Mouse (Mus musculus): ENCODE data around the gene Atad3a. TPM values are rescaled to one million over a fixed set of nuclear protein-coding genes. Genes with fewer than 3 reads are reported as not detected.

Gene Atad3a
- polyA plus RNA-seq, 1 experiment, result 78.3 TPM

- 55% methylated on average over 2 of the region's 2 CpGs for WGBS
- no peak for DNase-seq (ENCODE audit: low read depth, low spot score)
These were observed 15.9 kb upstream of the Atad3a start for GRCm38 (mm10) chr4:155776704-155777335.

DNA sequence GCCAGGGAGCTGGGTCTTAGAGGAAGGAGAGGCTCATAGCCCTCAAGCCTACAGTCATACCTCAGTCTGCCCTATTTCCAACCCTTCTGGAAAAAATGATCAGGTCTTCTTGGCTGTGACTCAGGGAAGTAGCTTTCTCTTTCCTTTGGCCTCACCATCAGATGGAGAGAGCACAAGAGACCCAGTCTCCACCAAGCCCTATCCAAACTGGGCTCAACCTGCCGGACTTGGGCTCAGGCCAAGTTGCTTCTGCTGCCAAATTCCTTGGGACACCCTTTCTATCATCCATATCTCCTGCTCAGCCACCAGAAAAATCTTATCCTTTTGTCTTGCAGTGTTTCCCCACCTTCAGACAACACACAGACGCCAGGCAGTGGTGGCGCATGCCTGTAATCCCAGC lies 15.0 kb upstream of the Atad3a start:
- WGBS, result 64% methylated on average over 3 of the region's 3 CpGs
- no peak for DNase-seq (ENCODE audit: low read depth, low spot score)

DNA sequence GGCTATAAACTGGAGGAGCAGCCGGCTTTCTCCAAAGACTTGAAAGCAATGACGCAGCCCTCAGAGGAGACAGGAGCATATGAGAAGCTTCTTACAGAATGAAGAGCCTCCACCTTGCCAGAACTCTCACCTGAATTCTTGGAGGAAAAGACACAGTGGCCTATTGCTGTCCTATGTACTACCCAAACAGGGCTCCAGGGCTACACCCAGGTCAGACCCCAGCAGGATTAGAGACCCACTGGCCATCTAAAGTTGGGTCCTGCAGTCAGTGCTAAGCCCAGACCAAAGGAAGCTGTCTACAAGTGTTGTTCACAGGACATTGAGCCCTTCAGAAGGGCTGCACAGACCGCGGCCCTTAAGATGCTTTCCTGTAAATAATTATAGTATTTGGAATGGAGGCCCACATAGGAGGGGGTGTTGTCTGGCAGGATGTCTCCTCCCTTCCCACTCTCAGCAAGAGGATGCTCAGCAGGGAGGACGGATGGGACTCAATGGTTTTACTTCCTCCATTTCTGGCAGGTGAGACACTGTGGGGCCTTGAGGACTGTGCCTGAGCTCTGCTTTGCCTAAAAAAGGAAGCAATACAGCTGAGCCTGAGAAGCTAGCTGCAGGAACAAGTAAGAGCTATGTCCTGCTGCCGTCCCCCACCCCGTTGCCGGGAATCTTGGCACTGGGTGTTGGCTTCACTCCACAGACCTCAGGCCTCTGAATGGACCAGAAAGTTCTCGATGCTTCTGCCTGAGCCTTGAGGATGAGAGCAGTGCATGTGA lies 14.3 kb upstream of the Atad3a start:
- no peak for DNase-seq (ENCODE audit: low read depth, low spot score)
- 54% methylated on average over 9 of the region's 9 CpGs for WGBS

DNA sequence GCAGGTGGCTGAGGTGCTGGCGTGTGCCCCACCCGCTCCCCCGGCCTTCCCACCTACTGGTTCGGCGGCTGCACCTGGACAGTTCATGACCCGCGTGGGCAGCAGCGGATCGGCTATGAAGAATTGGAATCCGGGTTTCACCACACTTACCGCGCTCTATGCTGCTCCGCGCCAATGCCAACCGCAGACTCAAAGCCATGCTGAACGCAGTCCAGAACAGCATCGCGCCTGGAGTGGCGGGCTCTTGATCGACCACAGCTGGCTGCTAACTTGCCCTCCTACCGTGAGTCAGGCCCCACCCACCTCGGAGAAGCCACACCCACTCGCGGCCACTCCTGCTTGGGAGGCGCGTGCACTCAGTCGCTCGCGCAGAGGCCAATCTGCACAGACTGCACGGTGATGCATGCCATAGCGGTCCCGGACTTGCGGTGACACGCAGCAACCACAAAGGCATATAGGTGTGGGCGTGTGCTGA lies 13.4 kb upstream of the Atad3a start, which contains the start of gene Vwa1:
Gene Vwa1, minus strand, starts transcription at position 419 of the 475 bp plus-strand sequence.
- under 1% methylated on average over 35 of the region's 35 CpGs for WGBS
- no peak for DNase-seq (ENCODE audit: low read depth, low spot score)

GRCm38 (mm10) chr4:155773335-155774078 lies 12.6 kb upstream of the Atad3a start:
- DNase-seq (ENCODE audit: low read depth, low spot score), result no peak
- WGBS, result 55% methylated on average over 5 of the region's 5 CpGs

- whole genome bisulfite sequencing, result 88% methylated on average over 13 of the region's 13 CpGs
- no peak for DNase-seq (ENCODE audit: low read depth, low spot score)
These were observed 11.9 kb upstream of the Atad3a start for GRCm38 (mm10) chr4:155772786-155773185.

- WGBS, result 53% methylated on average over 2 of the region's 2 CpGs
- DNase-seq (ENCODE audit: low read depth, low spot score), result no peak
These were observed 10.8 kb upstream of the Atad3a start for GRCm38 (mm10) chr4:155771706-155772105.

DNA sequence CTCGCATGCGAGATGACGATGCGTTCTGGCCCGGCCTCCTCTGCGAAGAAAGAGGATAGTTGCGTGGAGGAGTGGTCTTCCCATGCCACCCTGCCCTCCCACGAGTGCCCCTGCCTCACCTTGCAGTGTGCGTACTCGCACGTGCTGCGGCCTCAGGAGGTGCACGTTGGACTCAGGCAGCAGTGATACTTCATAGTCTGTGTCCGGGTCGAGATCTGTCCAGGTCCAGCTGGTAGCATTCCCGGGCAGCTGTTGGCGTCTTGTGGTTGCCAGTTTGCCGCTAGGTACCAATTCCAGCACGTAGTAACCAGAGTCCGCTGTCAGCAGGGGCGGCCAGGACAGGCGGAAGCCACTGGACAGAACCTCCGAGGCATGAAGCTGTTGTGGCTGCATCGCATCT lies 9.7 kb upstream of the Atad3a start:
- DNase-seq (ENCODE audit: low read depth, low spot score), result no peak
- WGBS, result 54% methylated on average over 24 of the region's 24 CpGs

DNA sequence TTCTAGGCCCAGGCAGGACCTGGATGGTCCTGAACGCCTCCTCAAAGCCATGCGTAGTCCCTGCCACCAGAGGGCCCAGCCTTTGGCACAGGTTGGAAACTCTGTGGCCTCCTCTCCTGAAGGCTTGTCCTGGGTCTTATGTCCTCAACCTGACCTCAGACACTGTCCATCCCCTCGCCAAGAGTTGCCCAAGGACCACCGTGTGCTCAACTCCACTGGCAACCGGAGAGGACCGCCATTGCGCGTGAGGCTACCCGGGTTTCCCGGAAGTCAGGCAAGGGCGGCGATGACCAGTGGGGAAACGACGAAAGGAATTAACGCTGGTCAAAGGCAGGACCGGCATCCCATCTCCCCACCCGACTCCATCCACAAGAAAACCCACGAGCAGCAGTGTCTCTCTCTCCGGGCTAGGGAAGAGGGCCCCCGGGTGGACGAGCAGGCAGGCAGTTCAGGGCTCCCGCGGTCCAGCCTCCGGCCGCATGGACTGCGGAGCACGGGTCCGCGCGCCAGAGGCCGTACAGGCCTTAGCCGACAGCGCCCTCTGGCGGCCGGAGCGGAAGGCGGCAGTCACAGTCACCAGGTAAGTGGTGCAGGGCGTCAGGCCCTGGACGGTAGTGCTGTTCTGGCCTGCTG lies 9.1 kb upstream of the Atad3a start:
- peak; percentile 70 for DNase-seq (ENCODE audit: low read depth, low spot score)
- under 1% methylated on average over 39 of the region's 39 CpGs for WGBS

DNA sequence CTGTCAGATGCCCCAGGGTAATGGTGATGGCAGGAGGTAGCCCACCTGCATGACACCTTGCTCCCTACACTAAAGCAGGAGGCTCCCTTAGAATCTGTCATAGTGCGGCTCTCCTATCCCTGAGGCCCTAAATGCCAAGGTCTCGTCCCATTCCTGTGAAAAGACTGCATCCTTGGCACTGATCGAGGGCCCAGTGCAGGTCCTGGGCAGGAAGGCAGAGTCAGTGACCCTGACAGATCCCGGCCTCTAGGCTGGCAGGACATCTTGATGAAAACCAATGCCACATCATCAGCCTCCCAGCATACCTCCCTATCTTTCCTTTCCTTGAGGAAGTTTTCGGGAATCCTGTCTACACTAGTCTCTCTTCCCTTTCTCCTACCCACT lies 8.6 kb upstream of the Atad3a start:
- DNase-seq (ENCODE audit: low read depth, low spot score), result no peak
- WGBS, result 58% methylated on average over 5 of the region's 5 CpGs

GRCm38 (mm10) chr4:155762357-155762756 lies 1.5 kb upstream of the Atad3a start:
- 67% methylated on average over 3 of the region's 3 CpGs for whole genome bisulfite sequencing
- no peak for DNase-seq (ENCODE audit: low read depth, low spot score)

GRCm38 (mm10) chr4:155761356-155762099 lies 635 bp upstream of the Atad3a start:
- WGBS, result 2% methylated on average over 28 of the region's 28 CpGs
- no peak for DNase-seq (ENCODE audit: low read depth, low spot score)

DNA sequence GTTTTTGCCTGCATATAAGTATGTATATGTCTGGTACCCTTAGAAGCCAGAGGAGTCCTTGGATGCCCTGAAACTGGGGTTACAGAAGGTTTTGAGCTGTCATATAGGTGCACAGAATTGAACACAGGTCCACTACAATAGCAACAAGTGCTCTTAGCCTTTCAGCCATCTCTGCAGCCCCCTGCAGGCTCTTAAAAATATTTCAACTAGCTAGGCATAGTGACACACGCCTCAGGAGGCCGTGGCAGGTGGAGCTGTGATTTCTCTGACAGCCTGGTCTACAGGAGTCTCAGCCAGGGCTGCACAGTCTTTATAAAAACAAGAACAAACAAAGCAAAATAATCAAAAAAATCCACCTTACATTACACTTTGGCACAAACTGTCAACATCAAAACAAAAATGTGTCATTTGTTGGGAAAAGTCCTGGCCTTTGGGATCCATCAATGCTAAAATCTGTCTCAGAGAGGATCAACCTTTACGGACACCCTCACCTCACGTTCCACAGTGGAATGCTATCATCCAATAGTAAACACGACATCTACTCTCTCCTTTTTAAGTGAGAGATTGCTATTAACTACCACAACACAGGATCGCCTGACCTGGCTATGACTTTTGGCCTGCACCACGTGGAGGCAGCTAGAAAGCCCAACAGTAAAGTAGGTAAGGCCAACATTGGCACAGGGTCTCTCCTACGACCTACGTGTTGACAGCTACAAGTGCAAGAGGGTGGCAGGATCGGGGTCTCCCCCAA lies 856 bp downstream of the Atad3a start:
- WGBS, result 1% methylated on average over 10 of the region's 10 CpGs
- no peak for DNase-seq (ENCODE audit: low read depth, low spot score)

- DNase-seq (ENCODE audit: low read depth, low spot score), result no peak
- 90% methylated on average over 12 of the region's 12 CpGs for WGBS
These were observed 3.9 kb downstream of the Atad3a start for GRCm38 (mm10) chr4:155757011-155757410.

DNA sequence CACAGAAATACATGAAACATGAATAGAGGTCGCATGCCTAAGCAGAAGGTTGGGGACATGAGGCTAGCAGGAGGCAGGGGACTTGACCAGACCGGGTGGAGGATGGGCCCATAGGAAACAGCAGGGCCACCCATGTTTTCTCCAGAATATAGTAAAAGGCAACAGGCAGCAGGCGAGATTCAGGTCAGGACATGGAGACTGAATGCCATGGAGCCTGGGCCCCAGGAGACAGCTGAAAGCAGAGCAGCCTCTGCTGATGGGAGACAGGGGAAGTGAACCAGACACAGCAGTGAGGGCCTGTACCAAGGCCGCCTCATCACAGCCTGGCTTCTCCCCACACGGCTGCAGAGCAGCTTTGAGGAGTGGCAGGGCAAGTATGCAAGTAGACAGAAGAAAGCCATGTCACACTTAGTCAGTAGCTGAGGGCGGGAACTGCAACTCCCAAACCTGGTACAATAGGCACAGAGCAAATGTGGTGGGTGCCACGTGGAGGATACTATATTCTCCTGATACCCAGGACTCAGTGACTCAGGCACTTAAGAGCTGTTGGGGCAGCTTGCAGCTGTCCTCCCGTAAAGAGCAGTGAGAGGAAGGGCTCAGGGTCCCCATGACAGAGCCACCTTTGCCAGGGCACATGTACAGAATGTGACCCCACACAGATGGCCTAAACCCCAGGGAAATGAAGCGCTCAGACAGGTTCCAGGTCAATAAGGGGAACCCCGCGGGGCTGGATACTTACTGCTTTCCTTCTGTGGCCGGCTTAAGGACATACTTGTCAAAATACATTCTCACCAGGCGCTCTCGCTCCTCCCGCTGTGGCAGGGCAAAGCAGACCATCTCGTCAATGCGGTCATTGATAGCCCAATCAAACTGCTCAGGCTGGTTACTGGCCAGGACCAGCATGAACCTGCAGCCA lies 14.1 kb downstream of the Atad3a start:
- 87% methylated on average over 17 of the region's 17 CpGs for WGBS
- no peak for DNase-seq (ENCODE audit: low read depth, low spot score)

DNA sequence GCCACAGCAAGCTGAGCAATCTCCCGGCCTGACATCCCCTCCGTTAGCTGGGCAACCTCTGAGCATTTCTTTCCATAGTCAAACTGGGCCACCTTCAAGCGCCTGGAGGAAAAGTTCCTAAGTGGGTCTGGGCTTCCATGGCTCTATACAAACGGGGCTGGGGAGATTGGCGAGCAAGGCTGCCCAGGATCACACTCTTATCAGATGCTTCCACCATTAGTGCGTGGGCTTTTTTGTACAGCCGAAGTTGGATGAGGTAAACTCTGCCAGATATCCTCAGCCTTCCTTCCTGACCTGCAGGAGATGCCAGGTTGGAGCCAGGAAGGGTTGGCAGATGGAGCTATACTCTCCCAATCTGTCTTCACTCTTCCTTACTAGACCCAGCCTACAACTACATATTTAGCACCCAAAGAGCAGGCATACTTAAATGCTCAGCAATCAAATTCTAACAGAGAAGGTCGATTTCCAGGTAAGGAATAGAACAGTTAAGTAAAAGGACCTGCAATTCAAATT lies 14.8 kb downstream of the Atad3a start:
- WGBS, result 86% methylated on average over 8 of the region's 8 CpGs
- DNase-seq (ENCODE audit: low read depth, low spot score), result no peak

GRCm38 (mm10) chr4:155745136-155745535 lies 15.8 kb downstream of the Atad3a start:
- no peak for DNase-seq (ENCODE audit: low read depth, low spot score)
- 91% methylated on average over 5 of the region's 5 CpGs for WGBS
